Mouse (Mus musculus) stomach, embryonic 16.5 days (tissue): ENCODE results near the gene Gm11011. TPM values are rescaled to one million over a fixed set of nuclear protein-coding genes. Genes with fewer than 3 reads are reported as not detected.
A peak's percentile ranks its signal among the peaks of the same experiment; 100 is the strongest.

ENCODE experiments used
- ATAC-seq: fragments of 200-750 bp; cut with Nextera tagmentation; 2 replicates; pipeline ENCODE4 v1.8.0; 2017; ENCODE audit warnings: moderate number of reproducible peaks, moderate TSS enrichment; ENCODE audit not compliant: insufficient read depth, low FRiP score
- H3K27ac ChIP-seq: fragments of 300-500 bp; sonication (generic); 2 replicates; pipeline ENCODE4 v1.5.1; 2014; ENCODE audit warnings: low read length
- H3K27me3 ChIP-seq: fragments of 300-500 bp; sonication (generic); 2 replicates; pipeline ENCODE4 v1.6.1; 2014; ENCODE audit warnings: low read length, control low read depth, mixed read lengths; ENCODE audit not compliant: control insufficient read depth, insufficient read depth
- H3K36me3 ChIP-seq: fragments of 300-500 bp; sonication (generic); 2 replicates; pipeline ENCODE4 v1.6.1; 2014; ENCODE audit warnings: low read length; ENCODE audit not compliant: control insufficient read depth, insufficient read depth
- H3K4me1 ChIP-seq: fragments of 300-500 bp; sonication (generic); 2 replicates; pipeline ENCODE4 v1.6.1; 2014; ENCODE audit warnings: low read length, control low read depth, mixed read lengths; ENCODE audit not compliant: control insufficient read depth, insufficient read depth
- H3K4me2 ChIP-seq: fragments of 300-500 bp; sonication (generic); 2 replicates; pipeline ENCODE4 v1.6.1; 2014; ENCODE audit warnings: low read depth, low read length, mixed read lengths
- H3K4me3 ChIP-seq: fragments of 300-500 bp; sonication (generic); replicated peaks from 2 replicates; pipeline ENCODE4 v1.5.1; 2014; ENCODE audit warnings: mild to moderate bottlenecking, low read length
- H3K9ac ChIP-seq: fragments of 300-500 bp; sonication (generic); 2 replicates; pipeline ENCODE4 v1.6.1; 2014; ENCODE audit warnings: low read length
- H3K9me3 ChIP-seq: fragments of 300-500 bp; sonication (generic); replicated peaks from 2 replicates; pipeline ENCODE4 v1.6.1; 2016; ENCODE audit warnings: low read length, control low read depth; ENCODE audit not compliant: control insufficient read depth
- WGBS: fragments of 180-500 bp; shearing (Covaris S2); extraction: QIAGEN DNeasy Blood & Tissue Kit; methylation state at CpG from one replicate; pipeline ENCODE4 v1.1.7; 2014; 5-methylcytosine and 5-hydroxymethylcytosine counted together
- polyA plus RNA-seq: library from polyadenylated mRNA; unstranded; fragments of >200 nt; fragmentation: Nextera tagmentation; extraction: Ambion mirVana; gene quantifications from 2 replicates; pipeline ENCODE4 v1.2.1, GENCODE M21; 2015

Gene Gm11011
- polyA plus RNA-seq, 1 experiment from 2014 or later, result not detected

DNA sequence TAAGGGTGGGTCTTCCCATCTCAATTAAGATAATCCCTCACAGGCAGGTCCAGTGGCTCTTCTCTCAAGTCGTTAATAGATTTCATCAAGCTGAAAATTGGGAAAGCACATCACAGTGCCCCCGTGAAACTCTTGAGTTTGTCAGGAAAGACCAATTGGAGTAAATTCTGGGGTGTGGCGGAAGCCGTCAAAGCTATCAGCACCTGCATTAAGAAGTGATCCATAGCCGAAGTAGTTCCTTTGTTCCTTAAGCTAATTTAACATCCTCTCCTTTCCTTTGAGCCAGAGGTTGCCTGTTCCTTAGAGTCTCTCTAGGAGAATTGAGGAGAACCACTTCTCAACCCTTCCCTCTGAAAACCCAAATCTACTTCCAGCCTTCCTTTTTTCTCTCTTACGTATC is 28.5 kb upstream of the Gm11011 start:
- Histone ChIP-seq H3K36me3 (no peaks in the 10 kb centered on the region), H3K4me1 (0 out of 2 replicates have a peak, but pooled peaks cover under 1% of the 10 kb centered on the region), H3K9me3 (no peaks in the 10 kb centered on the region), H3K27ac (no peak overlapping the region), H3K9ac (no peak overlapping the region), H3K4me3 (no peak overlapping the region), H3K4me2 (no peak overlapping the region), H3K27me3 (no peaks in the 10 kb centered on the region)
- ATAC-seq, result no peak
- WGBS, result 77% methylated on average over 6 of the region's 6 CpGs

DNA sequence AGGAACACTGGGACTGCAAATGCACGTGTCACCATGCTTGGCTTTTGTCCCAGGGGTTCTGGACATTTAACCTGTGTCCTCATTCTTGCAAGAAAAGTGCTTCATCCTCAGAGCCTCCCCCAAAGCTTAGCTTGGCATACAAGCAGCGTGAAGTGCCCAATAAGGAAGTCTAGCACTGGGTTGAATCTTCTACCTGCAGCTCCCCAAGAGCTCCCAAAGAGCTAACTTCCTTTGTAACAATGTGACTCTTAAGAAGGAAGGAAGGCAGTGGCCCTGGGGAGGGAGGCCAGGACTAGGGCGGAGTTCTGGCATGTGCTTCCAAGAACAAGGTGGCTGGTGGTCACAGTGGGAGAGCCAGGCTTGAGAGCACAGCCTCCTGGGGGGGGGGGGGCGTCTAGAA is 27.1 kb upstream of the Gm11011 start:
- no peak overlapping the region for H3K4me3 ChIP-seq
- H3K4me2 ChIP-seq, result no peak overlapping the region
- no peak for ATAC-seq
- H3K36me3 ChIP-seq, result no peaks in the 10 kb centered on the region
- H3K27ac ChIP-seq, result no peak overlapping the region
- H3K4me1 ChIP-seq, result no peaks in the 10 kb centered on the region
- no peaks in the 10 kb centered on the region for H3K27me3 ChIP-seq
- H3K9me3 ChIP-seq, result no peaks in the 10 kb centered on the region
- WGBS, result 46% methylated on average over 4 of the region's 4 CpGs
- no peak overlapping the region for H3K9ac ChIP-seq

DNA sequence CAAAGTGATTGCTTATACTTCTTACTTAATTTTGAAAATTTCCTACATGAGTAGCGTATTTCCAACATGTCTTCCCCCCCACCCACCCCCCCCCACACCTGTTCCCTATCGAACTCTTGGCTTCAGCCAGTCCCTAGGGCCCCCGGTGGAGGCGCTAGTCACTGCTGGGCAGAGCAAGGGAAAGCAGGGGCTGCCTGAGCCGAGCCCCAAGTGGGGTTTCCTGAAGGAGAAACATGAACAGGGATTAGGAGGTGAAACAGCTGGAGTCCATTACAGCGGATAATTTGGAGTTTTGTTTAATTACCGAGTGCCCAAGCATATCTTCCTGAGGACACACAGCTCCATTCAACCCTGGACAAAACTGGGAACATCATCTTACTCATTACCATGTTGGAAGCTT is 24.0 kb upstream of the Gm11011 start:
- H3K4me2 ChIP-seq, result no peak overlapping the region
- WGBS, result 39% methylated on average over 7 of the region's 7 CpGs
- H3K4me3 ChIP-seq, result no peak overlapping the region
- no peak for ATAC-seq
- H3K9ac ChIP-seq, result no peak overlapping the region
- peaks cover 16% of the 10 kb centered on the region; the same call in 1 of the 2 replicates for H3K4me1 ChIP-seq
- no peaks in the 10 kb centered on the region for H3K9me3 ChIP-seq
- H3K27me3 ChIP-seq, result no peaks in the 10 kb centered on the region
- no peaks in the 10 kb centered on the region for H3K36me3 ChIP-seq
- H3K27ac ChIP-seq, result no peak overlapping the region

DNA sequence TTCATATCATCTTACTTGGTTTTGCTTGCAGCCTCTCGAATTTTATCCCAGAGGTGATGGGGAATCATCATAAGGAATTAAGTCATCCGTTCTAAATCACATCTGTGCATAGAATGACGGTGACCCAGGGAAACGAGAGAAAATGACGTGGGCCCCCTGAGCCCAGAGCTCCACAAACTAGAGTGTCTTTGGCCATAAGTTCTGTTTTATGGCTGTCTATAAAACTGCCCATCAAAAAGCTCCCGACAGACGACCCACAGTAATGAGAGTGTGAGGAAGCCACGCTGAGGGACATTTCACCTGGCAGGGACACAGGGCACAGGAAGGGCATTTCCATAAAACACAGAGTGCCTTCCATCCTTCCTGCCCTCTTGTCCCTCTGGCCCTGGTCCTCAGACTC is 23.3 kb upstream of the Gm11011 start:
- H3K9ac ChIP-seq, result no peak overlapping the region
- no peak overlapping the region for H3K4me3 ChIP-seq
- no peaks in the 10 kb centered on the region for H3K9me3 ChIP-seq
- H3K4me2 ChIP-seq, result no peak overlapping the region
- WGBS, result 72% methylated on average over 8 of the region's 8 CpGs
- peaks cover 16% of the 10 kb centered on the region; the same call in 1 of the 2 replicates for H3K4me1 ChIP-seq
- H3K36me3 ChIP-seq, result no peaks in the 10 kb centered on the region
- no peak overlapping the region for H3K27ac ChIP-seq
- ATAC-seq, result no peak
- no peaks in the 10 kb centered on the region for H3K27me3 ChIP-seq

DNA sequence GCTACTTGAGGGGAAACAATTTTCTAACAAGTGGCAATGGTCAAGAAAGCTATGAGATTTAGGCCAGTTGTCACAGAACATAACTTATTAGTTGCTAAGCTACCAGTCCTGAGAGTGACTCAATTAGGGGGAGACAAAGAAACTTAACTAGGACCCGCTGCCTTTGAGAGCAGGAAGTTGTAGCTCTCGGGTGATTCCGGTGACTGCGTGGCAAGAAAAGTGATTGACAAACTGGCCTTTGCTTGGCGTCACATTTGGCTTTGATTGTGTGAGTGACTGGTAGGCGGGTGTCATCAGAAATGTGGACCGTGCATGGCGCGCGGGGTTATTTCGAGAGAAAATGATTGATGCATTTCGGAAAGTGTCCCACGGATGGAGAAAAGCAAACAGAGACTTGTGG is 22.4 kb upstream of the Gm11011 start:
- Histone ChIP-seq H3K36me3 (no peaks in the 10 kb centered on the region), H3K27me3 (no peaks in the 10 kb centered on the region), H3K4me2 (no peak overlapping the region), H3K27ac (no peak overlapping the region; the same call in 1 of the 2 replicates), H3K9ac (no peak overlapping the region), H3K4me3 (no peak overlapping the region), H3K4me1 (peaks cover 16% of the 10 kb centered on the region; the same call in 1 of the 2 replicates), H3K9me3 (no peaks in the 10 kb centered on the region)
- 43% methylated on average over 13 of the region's 13 CpGs for WGBS
- no peak for ATAC-seq

DNA sequence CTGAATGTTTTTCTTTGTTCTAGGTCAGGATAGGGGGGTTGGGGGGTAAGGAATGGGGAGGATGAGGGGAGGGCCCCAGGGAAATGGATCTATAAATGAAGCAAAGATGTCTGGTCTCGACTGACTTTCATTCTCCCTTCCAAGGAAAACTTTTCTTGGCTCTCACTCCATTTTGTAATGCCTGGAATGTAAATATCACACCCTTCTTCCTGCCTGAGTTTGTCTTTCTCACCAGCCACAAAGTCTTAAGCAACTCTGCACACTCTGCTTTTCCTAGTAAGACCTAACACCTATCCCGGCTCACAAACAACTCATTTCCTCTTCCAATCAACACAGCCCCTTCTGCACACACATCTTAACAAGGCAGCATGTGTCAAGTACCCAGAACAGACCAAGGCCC is 20.2 kb upstream of the Gm11011 start:
- no peak overlapping the region for H3K4me2 ChIP-seq
- ATAC-seq, result no peak; the same call in 1 of the 2 replicates
- no peaks in the 10 kb centered on the region for H3K36me3 ChIP-seq
- H3K27me3 ChIP-seq, result no peaks in the 10 kb centered on the region
- no peaks in the 10 kb centered on the region for H3K9me3 ChIP-seq
- peak overlapping the region; percentile 35 for H3K27ac ChIP-seq
- 14% methylated on average over 2 of the region's 2 CpGs for WGBS
- no peak overlapping the region for H3K4me3 ChIP-seq
- peaks cover 16% of the 10 kb centered on the region; the same call in 1 of the 2 replicates for H3K4me1 ChIP-seq
- no peak overlapping the region for H3K9ac ChIP-seq

DNA sequence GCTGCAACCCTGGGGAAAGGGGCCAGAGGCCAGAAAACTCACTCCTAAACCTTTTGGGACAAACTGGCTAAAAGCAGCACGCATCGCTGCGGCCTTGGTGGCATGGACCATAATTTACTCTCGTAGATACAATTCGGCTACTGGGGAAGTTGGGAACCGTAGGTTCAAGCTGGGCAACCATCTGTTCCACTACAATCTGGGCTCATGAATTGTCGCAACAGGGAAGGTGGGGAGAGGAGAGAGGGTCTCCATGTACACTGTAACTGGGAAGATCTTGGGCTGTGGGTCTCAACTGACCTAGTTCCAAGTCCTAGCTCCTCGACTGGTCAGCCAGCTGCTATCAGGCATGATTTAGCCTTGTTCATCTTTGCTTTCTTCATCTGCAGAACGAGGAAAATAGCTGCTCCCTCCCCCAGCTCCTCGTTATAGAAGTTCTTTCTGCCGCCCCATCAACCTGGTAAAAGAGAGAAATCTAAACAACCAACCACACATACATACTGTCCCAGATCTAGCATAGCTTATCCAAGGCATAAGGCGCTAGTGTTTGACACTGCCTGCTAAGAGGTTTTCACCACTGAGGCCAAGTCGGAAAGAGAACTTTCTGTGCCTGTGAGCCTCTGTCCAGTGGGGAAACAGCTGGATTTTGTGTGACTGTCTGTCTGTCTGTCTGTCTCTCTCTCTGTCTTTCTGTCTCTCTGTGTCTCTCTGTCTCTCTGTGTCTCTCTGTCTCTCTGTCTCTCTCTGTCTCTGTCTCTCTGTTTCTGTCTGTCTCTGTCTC is 19.5 kb upstream of the Gm11011 start:
- Histone ChIP-seq H3K36me3 (no peaks in the 10 kb centered on the region), H3K4me3 (no peak overlapping the region), H3K27me3 (no peaks in the 10 kb centered on the region), H3K4me2 (no peak overlapping the region), H3K4me1 (peaks cover 16% of the 10 kb centered on the region; the same call in 1 of the 2 replicates), H3K9me3 (no peaks in the 10 kb centered on the region), H3K9ac (no peak overlapping the region), H3K27ac (peak overlapping the region; percentile 35; the same call in 1 of the 2 replicates)
- no peak for ATAC-seq
- 71% methylated on average over 13 of the region's 13 CpGs for WGBS

DNA sequence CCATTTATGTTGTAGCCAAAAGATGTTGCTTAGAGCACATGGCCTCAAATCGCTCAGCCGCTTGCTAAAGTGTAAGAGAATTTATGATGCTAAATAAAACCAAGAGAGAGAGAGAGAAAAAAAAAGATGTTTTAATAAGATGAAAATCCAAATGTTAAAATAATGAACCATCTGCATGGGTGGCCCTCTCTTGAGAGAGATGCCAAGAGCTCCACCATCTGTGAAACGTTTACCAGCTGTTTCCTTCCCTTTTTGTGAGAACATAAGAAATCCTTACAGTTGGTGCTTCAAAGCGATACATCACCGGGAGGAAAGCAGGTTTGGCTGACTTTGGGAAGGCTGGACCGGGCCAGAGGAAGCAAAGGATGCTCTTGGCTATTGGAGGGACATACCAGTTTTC is 12.6 kb upstream of the Gm11011 start:
- H3K4me2 ChIP-seq, result no peak overlapping the region
- no peaks in the 10 kb centered on the region for H3K9me3 ChIP-seq
- WGBS, result 41% methylated on average over 6 of the region's 6 CpGs
- H3K27me3 ChIP-seq, result no peaks in the 10 kb centered on the region
- no peak overlapping the region for H3K9ac ChIP-seq
- no peaks in the 10 kb centered on the region for H3K4me1 ChIP-seq
- H3K4me3 ChIP-seq, result no peak overlapping the region
- H3K27ac ChIP-seq, result no peak overlapping the region
- no peak for ATAC-seq
- no peaks in the 10 kb centered on the region for H3K36me3 ChIP-seq

DNA sequence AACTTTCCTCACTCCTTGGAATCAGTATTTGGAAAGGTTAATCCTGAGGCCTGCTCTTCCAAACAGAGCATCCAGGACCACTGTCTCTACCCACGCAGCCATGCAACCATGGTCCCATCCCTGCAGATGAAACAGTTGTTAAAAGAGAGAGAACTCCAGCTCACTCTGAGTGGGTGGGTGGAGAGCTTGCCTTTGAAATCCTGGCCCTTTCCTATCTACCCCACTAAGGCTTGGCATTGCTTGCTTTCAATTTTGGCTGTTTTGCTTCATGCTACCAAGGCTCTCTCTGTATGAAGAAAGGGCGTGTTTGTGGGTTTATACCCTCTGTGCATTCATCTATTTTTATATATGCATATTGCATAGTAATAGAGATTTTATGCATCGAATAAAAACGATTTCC is 12.0 kb upstream of the Gm11011 start:
- H3K4me2 ChIP-seq, result no peak overlapping the region
- no peaks in the 10 kb centered on the region for H3K27me3 ChIP-seq
- 86% methylated on average over 4 of the region's 4 CpGs for WGBS
- no peak overlapping the region for H3K9ac ChIP-seq
- no peak for ATAC-seq
- no peaks in the 10 kb centered on the region for H3K4me1 ChIP-seq
- no peak overlapping the region for H3K27ac ChIP-seq
- no peak overlapping the region for H3K4me3 ChIP-seq
- H3K9me3 ChIP-seq, result no peaks in the 10 kb centered on the region
- no peaks in the 10 kb centered on the region for H3K36me3 ChIP-seq
